Mouse (Mus musculus) small intestine, adult 2 months (tissue): ENCODE measurements around the gene Ccdc130.

Experiments used
- CTCF ChIP-seq: fragments of 200-500 bp; IDR thresholded peaks from 2 replicates; pipeline ENCODE4 v1.5.1; 2012; ENCODE audit warnings: low read depth, mild to moderate bottlenecking, control low read depth, inconsistent platforms, low read length, moderate library complexity, mixed read lengths; ENCODE audit not compliant: insufficient replicate concordance, insufficient read length; ENCODE audit errors: extremely low read depth
- POLR2A ChIP-seq: fragments of 200-500 bp; IDR thresholded peaks from 2 replicates; pipeline ENCODE4 v1.6.1; 2012; ENCODE audit warnings: low read depth, mild to moderate bottlenecking, control low read depth, inconsistent platforms, low read length, moderate library complexity

- no peak for TF ChIP-seq CTCF
- no peak for TF ChIP-seq POLR2A
Observed at GRCm38 (mm10) chr8:84273968-84274367, 3.8 kb upstream of the Ccdc130 start.
